Mouse (Mus musculus) cerebellum, adult 2 months (tissue): ENCODE results near the gene Tamm41. TPM values are rescaled to one million over a fixed set of nuclear protein-coding genes. Genes with fewer than 3 reads are reported as not detected.

ENCODE experiments used
- DNase-seq, 2 experiments: peaks; one replicate each; pipeline ENCODE4 v3.0.0; 2021
- H3K27ac ChIP-seq: fragments of 200-500 bp; 2 replicates; pipeline ENCODE4 v1.5.1; 2012; ENCODE audit warnings: low read length, control low read depth, inconsistent platforms; ENCODE audit not compliant: insufficient read depth
- H3K27me3 ChIP-seq: fragments of 200-500 bp; 2 replicates; pipeline ENCODE4 v1.6.1; 2012; ENCODE audit warnings: inconsistent platforms, mild to moderate bottlenecking, low read length, moderate library complexity; ENCODE audit not compliant: control insufficient read depth, insufficient read depth
- H3K4me1 ChIP-seq: fragments of 200-500 bp; 2 replicates; pipeline ENCODE4 v1.6.1; 2011; ENCODE audit warnings: low read length; ENCODE audit not compliant: control insufficient read depth, insufficient read depth
- H3K4me3 ChIP-seq: fragments of 200-500 bp; replicated peaks from 2 replicates; pipeline ENCODE3; 2011; ENCODE audit warnings: mild to moderate bottlenecking, low read depth, low read length, control low read depth; ENCODE audit not compliant: insufficient read depth
- CTCF ChIP-seq: fragments of 200-500 bp; IDR thresholded peaks from 2 replicates; pipeline ENCODE4 v1.5.1; 2011; ENCODE audit warnings: low read depth, mild to moderate bottlenecking, control low read depth, low read length, moderate library complexity, borderline replicate concordance; ENCODE audit not compliant: insufficient read depth
- POLR2A ChIP-seq: fragments of 200-500 bp; IDR thresholded peaks from 2 replicates; pipeline ENCODE4 v1.6.1; 2011; ENCODE audit warnings: low read length, control low read depth, borderline replicate concordance; ENCODE audit not compliant: insufficient read depth
- WGBS: fragments of 180-500 bp; shearing (Covaris S2); methylation state at CpG from one replicate; pipeline ENCODE4 v1.1.7; 2018; 5-methylcytosine and 5-hydroxymethylcytosine counted together
- polyA plus RNA-seq: library from polyadenylated mRNA; depleted of rRNA; stranded (reverse); fragments of >200 nt; gene quantifications from 2 replicates; pipeline ENCODE4 v1.2.3, GENCODE M21; 2012

The Tamm41 gene
- polyA plus RNA-seq, 1 experiment, result 32.4 TPM

DNA sequence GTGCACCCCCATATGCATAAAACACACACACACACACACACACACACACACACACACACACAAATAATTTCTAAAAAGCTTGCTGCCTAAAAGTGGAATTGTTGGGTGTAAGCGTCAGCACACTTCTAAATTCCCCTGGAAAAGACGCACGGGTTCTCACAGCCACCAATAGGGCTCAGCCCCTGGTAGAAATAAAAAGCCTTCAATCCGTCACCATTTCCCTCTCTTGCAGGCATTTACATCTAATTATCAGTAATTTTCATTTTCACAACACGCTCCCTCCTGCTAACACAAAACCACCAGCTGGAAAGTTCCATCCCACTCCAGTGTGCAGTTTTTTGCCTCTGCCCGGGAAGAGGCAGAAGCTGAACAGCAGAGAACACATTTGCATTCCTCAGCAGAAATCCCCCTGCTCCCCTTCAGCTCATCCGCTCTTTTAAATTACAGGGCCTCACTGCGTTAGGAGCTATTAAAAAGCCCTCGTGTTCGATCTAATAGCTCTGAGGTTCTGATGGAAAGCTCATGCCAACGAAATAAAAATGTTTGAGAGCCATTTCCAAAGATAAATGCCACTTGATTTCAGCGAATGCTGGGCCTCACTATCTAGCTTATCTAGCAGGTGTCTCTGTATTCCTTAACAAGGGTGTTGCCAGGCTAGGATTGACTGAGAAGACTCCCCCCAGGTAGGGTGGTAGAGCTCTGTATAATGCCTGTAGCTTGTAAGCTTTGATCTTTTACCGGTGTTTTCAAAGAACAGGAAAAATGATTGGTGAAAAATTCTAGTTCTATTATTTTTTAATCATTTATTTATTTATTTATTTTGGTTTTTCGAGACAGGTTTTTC, 6.2 kb upstream of the Tamm41 start:
- WGBS, result 80% methylated on average over 14 of the region's 14 CpGs
- TF ChIP-seq CTCF (no peak), POLR2A (no peak)
- Histone ChIP-seq H3K27me3 (no peaks in the 10 kb centered on the region), H3K27ac (no peak overlapping the region), H3K4me1 (no peaks in the 10 kb centered on the region), H3K4me3 (no peak overlapping the region)
- no peak for DNase-seq

DNA sequence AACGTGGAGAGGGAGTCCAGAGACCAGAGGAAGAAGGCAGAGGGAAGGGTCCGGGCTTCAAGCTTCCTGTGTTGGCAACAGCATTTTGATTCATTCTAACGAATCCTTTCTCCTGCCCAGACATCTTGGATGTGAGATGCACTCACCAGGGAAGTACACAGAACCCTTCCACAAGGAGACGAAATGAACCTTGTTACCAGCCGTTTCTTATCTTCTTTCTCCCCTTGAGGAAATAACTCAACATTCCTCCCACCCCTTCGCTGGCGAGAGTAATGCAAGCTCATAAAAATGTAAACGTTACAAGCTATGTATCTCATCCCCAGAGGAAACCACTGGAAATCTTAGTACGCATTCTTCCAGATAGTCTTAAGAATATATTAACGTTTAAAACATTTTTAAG, 4.9 kb upstream of the Tamm41 start:
- no peak for TF ChIP-seq POLR2A
- TF ChIP-seq CTCF, result no peak
- H3K27me3 ChIP-seq, result no peaks in the 10 kb centered on the region
- no peak overlapping the region for H3K27ac ChIP-seq
- DNase-seq, result no peak
- no peak overlapping the region for H3K4me3 ChIP-seq
- WGBS, result 72% methylated on average over 10 of the region's 10 CpGs
- no peaks in the 10 kb centered on the region for H3K4me1 ChIP-seq

DNA sequence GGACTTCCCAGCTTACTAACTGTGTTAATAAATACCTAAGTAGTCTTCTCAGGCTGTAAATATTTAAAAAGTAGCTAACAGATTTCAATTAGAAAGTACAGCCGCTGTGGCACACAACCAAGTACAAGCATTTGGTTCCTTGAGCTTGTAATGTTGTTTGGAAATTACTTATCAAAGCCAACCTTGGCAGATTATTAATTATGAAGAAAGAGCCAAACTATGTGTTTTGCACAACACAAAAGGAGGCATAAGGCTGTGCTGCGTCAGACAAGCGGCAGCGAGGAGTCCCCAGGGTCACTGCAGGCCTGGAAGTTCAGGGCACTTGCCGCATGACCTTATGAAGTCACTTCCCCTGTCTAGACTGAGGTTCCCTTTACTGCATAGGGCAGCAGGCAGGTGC, 4.2 kb downstream of the Tamm41 start:
- TF ChIP-seq CTCF (no peak), POLR2A (no peak)
- WGBS, result 95% methylated on average over 5 of the region's 5 CpGs
- Histone ChIP-seq H3K4me1 (no peaks in the 10 kb centered on the region), H3K27me3 (no peaks in the 10 kb centered on the region), H3K4me3 (no peak overlapping the region), H3K27ac (no peak overlapping the region)
- DNase-seq, result no peak

DNA sequence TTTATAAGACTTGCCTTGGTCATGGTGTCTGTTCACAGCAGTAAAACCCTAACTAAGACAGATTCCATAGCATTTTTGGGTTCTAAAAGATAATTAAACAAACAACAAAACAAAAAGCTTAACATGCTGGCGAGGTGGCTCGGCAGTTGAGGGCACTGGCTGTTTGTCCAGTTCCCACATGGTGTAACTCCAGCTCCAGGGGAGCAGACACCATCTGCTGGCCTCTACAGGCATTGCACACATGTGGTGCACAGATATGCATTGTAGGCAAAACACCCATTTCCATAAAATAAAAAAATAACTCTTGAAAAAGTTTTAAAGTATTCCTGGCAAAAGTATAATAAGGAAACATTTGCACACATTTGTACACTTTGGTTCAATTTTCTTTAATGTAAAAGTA, 7.6 kb downstream of the Tamm41 start:
- Histone ChIP-seq H3K27ac (no peak overlapping the region), H3K4me3 (no peak overlapping the region), H3K4me1 (no peaks in the 10 kb centered on the region), H3K27me3 (no peaks in the 10 kb centered on the region)
- 66% methylated on average over 2 of the region's 2 CpGs for WGBS
- no peak for DNase-seq
- TF ChIP-seq POLR2A (no peak), CTCF (peak; percentile 32; the same call in 1 of the 2 replicates)

DNA sequence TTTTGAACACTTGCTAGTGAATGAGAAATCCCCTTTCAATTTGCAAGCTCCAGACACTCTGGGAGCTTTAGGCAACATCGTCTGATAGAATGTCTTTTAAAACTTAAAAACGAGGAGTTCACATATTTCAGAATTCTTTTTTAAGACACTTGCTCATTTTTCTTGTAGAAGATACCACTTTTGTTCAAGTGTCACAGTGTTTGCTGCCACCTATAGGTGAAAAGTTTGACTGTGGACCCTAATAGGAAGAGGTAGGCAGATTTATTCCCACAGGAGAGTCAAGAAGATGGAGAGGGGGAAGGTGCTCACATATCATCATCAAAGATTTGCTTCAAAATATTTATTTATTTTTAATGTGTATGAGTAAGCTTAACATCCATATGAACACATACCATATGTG, 8.4 kb downstream of the Tamm41 start:
- no peak overlapping the region for H3K4me3 ChIP-seq

DNA sequence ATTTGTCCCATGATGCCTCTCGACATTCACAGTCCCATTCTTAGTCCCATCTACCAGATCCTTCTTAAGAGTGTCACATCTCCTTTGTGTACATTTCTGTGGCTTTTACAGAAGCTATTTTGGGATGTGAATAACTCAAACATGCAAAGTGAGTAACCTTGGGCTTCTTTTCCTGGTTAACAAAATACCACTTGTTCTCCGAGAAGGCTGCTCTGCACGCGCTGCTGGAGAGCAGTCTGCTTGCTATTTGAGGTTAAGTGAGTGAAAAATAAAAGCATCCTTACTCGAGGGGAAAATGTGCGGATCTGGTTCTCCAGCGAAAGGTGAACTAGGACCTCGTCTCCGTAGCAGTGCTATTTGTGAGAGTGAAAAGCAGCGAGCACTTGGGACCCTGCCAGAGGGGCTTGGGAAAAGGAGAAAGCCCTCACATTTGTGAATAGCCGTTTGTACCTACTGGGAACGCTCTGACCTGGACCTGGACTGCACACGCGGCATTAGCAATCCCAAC, 10.1 kb downstream of the Tamm41 start:
- Histone ChIP-seq H3K27me3 (no peaks in the 10 kb centered on the region), H3K27ac (no peak overlapping the region), H3K4me1 (no peaks in the 10 kb centered on the region), H3K4me3 (no peak overlapping the region)
- WGBS, result 89% methylated on average over 14 of the region's 14 CpGs
- no peak for DNase-seq
- TF ChIP-seq CTCF (no peak), POLR2A (no peak)

More for the DNA sequence above, 8.4 kb downstream of the Tamm41 start:
- H3K27ac ChIP-seq, result no peak overlapping the region
- 68% methylated on average over 2 of the region's 2 CpGs for WGBS
- DNase-seq, result peak in 1 of 2 experiments; percentile 32
- H3K27me3 ChIP-seq, result no peaks in the 10 kb centered on the region
- TF ChIP-seq POLR2A, result no peak
- no peaks in the 10 kb centered on the region for H3K4me1 ChIP-seq

DNA sequence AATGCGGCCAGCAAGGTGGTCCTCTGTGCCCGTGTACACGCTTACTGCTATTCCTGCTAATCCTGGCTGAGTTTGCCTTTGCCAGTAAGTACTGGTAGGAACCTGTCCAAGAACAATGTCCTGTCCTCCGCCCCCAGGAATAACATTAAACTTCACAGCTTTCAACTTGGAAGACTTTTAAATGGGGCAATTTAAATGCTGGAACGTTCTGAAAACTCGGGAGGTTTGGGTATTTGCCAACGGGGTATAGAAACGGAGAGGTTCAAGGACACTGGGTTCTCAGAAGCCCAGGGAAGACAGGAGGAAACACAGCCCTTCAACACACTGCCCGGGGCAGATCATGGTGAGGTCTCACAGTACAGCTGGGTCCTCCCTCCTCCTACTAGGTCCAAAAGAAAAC, 14.8 kb downstream of the Tamm41 start:
- TF ChIP-seq CTCF (no peak), POLR2A (no peak)
- WGBS, result 73% methylated on average over 9 of the region's 9 CpGs
- no peaks in the 10 kb centered on the region for H3K4me1 ChIP-seq
- DNase-seq, result no peak
- no peak overlapping the region for H3K27ac ChIP-seq
- no peaks in the 10 kb centered on the region for H3K27me3 ChIP-seq
- no peak overlapping the region for H3K4me3 ChIP-seq

DNA sequence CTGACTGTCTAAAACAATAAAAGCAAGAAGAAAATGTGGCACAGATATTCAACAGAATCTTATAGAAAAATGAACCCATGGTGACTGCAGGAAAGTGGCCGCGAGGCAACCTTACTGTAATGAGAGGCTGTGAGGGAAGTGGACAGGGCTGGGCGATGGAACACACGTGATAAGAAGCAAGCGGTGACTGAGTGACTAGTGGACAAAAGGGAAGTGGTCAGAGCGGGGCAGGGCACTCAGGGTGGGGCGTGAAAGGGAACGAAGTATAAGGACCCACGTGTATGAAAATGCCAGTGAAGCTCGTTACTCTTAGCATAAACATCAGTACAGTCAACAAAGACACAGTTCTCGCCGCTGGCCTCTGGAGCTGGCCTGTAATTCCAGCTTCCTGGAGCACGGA, 22.2 kb downstream of the Tamm41 start:
- H3K27ac ChIP-seq, result no peak overlapping the region
- WGBS, result 92% methylated on average over 13 of the region's 13 CpGs
- TF ChIP-seq POLR2A (no peak), CTCF (no peak)
- no peak for DNase-seq
- H3K4me3 ChIP-seq, result no peak overlapping the region
- no peaks in the 10 kb centered on the region for H3K27me3 ChIP-seq
- H3K4me1 ChIP-seq, result no peaks in the 10 kb centered on the region
